Mouse (Mus musculus) thymus, postnatal 14 days (tissue): Measurements from ENCODE around the gene Cdkn2a.
A peak's percentile ranks its signal among the peaks of the same experiment; 100 is the strongest.

Experiments used
- DNase-seq: peaks from one replicate; pipeline ENCODE4 v3.0.0; 2021

Cdkn2a gene

DNA sequence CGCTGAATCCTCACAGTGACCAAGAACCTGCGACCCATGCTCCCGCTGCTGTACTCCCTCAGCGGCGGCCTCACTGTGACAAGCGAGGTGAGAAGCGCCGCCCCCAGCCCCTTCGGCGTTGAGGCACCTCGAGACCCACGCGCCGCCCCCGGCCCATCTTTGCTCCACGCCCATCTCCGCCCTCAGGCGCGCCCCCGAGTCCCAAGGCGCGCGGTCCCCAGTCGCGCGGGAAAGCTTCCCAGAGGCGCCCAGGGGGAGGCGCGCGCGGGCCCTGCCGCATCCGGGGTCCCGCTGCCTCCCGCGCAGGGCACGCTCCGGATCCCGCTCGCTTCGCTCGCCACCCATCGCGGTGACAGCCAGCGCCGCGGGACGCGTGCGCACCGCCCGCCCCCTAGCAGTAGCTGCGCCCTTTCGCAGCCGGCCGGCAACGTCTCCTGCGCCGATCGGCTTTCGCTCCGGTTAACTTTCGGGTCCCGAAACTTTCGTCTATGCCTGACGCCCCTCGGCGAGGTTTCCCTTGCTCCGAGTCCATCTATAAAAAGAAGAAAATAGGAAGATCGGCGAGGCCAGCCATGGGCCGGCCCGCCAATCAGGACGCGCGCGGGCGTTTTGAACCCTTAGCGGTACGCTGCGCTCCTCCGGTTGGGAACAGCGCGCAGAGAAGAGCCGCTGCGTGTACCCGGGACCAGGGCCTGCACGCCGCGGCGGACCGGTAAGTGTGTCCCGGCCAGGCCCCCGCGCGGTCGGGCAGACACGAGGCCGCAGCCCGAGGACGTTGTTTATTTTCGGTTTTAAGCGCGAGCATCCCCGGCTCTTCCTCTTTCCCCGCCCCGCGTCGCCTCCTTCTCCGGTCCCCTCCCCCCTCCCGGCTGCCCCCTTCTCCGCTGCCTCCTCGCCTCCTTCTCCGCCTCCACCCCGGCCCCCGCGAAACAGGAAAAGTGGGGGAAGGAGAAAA lies at the start of gene Cdkn2a:
Gene Cdkn2a (minus strand): TSS at position 168 of the 955 bp plus-strand sequence.
- DNase-seq = peak; percentile 50

DNA sequence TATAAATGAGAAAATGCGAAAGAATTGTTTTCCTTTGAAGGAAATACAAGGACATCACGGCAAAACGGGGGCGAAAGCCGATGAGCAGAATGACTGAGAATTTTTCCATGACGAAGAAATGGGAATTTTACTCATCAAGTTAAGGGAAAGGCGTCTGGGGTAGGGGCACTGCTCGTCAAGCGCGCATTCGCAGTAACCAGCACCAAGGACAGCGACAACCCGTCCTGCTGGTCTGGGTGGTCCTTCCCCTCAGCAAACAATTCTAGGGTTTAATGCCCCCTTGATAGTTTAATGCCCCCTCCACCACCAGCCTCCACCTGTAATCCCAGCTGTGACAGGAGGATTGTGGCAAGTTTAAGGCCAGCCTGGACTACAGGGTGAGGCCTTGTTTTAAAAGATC lies 19.0 kb upstream of the Cdkn2a start:
- no peak for DNase-seq

DNA sequence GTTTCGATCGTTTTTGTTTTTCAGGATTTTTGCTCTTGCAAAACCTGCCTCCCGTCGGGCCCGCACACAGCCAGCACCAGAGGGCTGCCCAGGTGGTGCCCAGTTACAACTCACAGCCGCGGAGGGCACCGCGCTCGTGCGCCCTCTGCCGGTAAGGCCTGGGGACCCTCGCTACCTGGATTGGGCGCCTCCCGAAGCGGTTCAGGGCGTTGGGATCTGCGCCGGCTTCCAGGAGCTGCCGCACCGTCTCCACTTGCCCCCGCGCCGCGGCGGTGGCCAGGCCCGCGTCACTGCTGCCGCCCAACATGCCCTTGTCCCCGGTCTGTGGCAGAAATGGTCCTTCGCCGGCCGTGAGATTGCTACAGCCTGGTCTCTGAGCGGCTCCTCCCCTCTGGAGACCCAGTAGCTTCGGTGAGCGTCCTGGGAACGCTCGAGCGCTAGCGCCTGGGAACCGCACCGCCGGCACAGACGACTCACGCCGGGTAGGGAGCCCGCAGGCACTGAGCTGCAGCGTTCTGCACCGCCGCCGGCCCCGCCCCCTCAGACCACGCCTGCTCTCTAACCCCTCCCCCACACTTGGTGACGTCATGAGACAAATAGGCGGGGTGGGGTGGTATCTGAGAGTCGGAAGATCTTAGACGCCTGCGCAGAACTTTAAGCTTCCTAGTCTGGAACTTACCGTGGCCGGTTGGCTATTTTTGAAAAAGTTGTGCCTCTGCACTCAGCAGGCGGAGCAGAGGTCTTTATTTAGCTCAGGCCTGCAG lies 16.2 kb upstream of the Cdkn2a start, which contains the start of gene Cdkn2b:
Gene Cdkn2b (minus strand): TSS at position 549 of the 764 bp plus-strand sequence.
- peak; percentile 72 for DNase-seq

DNA sequence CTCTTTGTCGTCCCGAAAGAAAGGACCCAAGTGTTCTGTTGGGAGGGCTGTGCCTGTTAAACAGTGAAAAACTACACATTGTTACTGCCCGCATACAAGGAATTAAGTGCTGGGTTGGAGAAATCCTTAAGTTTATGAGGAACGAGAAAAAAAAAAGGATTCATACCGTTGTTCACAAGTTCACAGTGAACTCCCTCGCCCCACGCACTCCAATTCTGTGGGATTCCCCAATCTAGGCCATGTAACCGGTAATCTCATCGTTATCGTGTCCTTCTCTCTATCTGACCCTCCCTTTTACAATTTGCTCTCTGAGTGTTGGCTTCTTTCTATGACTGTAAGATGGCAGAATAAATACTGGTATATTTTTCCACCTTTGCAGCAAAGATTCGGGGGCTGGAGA lies 15.5 kb upstream of the Cdkn2a start:
- DNase-seq = no peak

DNA sequence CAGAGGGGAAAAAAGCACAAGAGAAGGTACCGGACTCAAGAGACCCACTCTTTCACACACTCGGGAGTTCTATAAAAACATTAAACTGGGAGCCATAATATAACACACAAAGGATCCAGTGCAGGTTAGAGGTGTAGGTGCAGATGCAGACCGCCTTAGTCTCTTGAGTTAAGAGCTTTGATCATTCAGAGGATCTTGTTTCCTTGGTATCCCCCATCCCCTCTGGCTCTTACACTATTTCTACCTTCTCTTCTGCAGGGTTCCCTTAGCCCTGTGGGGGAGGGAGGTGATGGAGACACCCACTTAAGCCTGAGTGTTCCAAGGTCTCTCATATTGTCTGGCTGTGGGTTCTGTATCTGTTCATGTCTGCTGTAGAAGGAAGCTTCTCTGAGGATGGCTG lies 13.5 kb upstream of the Cdkn2a start:
- DNase-seq = no peak

DNA sequence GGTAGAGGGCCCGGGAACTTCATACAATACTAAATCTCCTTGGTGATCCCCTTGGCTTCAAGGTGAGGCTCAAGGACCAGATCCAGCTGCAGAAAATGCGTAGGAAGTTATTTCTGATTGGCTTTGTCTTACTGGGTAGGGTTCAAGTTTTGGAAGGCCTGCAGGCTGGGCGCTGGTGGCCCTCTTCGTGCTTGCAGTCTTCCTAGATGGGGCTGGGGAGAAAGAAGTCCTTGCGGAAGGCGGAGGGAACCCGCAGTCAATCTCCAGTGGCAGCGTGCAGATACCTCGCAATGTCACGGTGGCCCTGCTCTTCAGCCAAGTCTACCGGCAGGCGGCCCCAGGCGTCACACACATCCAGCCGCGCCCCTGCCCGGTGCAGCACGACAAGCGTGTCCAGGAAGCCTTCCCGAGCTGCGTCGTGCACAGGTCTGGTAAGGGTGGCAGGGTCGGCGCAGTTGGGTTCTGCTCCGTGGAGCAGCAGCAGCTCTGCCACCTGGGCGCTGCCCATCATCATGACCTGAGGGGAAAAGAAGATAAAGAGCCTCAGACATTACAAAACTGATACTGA lies 12.4 kb upstream of the Cdkn2a start:
- DNase-seq = no peak

DNA sequence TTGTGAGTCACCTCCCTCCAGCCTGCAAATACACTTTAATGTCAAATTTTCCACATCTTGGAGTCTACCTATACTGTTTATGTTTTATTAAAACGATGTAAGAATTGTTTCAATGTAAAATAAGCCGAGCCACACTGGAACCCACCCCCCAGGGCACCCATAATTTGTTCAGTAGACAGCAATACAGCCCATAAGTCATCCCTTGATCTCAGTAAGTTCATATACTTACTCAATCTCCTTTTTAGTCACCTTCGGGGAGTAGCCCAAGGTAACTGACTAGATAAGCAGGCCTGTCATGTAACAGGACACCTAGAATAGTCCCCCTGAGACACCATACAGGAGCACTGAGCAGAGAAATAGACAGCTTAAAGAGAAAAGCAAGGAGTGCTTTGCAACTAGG lies 11.2 kb upstream of the Cdkn2a start:
- no peak for DNase-seq

DNA sequence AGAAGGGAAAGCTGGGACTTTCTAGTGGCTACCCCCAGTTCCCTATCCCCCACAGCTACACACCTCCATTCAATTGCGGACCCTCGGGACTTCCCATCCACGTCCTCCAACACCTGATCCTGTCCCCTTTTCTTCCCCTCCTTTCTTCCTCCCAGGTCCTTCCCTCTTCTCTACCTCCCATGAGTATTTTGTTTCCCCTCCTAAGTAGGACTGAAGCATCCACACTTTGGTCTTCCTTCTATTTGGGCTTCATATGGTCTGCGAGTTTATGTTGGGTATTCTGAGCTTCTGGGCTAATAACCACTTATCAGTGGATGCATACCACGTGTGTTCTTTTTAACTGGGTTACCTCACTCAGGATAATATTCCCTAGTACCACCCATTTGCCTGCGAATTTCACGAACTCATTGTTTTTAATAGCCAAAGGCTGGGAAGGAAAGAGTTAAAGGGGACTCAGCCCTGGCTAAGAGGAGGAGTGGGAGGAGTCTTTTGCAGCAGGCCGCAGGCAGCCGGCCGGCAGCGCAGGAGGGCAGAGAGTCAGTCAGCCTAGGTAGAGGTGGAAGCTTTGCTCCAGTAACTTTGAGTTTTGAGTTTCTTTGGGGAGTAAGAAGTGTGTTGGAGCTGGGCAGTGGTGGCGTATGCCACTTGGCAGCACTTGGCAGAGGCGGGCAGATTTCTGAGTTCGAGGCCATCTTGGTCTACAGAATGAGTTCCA lies 9.0 kb upstream of the Cdkn2a start:
- DNase-seq = no peak

DNA sequence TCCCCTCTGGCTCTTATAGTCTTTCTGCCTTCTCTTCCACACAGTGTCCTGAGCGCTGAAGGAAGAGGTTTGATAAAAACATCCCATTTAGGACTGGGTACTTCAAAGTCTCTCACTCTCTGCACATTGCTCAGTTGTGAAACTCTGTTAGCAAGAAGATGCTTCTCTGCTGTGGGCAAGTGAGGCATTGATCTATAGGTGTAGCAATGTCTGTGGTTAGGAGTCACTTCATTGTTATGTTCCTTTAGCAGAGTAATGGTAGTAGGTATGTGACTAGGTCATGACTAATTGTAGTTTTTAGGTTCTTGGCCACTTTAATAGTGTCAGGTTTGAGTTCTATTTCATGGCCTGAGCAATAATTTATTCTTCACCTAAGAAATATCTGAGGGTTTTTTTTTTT lies 7.7 kb upstream of the Cdkn2a start:
- DNase-seq = no peak

DNA sequence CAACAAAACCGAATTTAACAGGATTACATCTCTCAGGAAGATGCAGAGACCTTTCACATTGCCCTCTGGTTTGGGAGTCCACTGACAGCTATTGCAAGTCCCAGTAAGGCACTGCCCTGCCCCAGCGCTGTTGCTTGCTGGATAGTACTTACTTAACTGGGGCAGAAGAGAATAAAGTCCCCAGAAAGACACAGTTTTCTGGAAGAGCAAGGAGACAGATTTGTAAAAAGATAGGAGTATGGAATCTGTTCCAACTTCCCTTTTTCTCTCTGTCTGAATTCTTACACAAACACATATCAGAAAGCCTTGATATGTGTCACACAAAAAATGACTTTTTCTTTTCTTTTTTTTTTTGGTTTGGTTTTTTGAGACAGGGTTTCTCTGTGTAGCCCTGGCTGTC lies 5.3 kb upstream of the Cdkn2a start:
- no peak for DNase-seq

DNA sequence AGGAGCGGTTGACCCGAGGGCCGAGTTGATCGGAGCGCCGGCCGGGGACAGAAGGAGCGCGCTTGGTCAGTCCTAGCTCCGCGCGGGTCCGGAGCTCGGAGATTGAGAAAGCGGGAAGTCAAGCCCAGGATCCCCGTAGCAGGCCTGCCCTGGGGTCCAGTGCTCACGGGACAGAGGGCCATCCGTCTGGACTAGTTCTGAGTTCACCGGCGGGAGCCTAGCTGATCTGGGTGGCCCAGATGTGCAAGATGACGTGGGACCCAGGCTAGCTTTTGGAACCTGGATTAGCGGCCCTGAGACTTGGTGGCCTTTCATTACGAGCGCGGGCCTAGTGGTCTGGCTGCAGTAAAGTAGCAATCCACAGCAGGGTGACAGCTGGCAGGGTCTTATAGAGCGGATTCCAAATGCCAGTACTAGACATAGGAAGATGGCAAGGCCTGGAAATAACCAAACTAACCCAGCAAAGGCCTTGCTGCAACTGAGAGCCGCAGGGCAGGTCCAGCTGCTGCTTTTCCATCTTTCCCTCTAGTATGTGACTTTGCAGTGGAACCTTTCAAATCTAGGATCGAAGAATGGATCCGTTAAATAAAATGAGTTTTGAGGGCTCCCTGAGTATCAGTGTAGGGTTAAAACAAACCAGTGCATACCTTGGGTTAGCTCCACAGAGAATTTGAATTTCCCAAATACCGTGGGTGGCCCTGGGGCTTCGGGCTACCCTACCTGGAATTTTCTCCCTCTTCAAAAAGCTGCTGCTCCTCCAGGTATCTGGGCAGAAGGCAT lies 1.2 kb upstream of the Cdkn2a start:
- no peak for DNase-seq

DNA sequence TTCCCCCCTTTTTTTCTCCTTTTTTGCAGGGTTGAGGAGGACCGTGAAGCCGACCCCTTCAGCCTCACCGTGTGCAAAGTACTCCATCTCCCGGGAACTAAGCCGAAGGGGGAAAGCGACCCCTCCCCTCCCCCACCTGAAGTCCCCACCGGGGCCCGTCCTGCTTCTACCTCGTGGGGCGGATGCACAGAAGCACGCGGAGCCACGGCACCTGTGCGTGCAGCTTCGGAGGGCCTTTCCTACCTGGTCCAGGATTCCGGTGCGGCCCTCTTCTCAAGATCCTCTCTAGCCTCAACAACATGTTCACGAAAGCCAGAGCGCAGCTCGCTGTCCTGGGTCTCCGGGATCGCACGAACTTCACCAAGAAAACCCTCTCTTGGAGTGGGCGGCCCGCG lies 365 bp downstream of the Cdkn2a start:
- DNase-seq = peak; percentile 7

DNA sequence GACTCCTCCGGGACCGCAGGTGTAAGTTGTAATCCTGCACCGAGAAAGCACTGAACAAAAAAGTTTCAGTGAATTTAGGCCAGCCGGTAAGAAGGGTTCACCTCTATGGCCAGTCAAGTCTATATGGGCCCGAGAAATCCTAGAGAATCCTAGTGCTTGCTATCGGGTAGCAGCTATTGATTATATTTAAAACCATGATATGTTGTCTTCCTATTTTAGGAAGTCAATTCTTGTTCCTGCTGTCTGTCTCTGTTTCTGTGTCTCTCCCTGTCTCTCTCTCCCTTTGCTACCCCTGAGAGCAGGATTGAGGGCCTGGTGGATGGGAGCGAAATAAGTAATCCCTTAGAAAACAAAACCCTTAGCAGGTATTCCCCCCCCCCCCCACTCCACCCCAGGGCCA lies 937 bp downstream of the Cdkn2a start:
- DNase-seq = no peak

DNA sequence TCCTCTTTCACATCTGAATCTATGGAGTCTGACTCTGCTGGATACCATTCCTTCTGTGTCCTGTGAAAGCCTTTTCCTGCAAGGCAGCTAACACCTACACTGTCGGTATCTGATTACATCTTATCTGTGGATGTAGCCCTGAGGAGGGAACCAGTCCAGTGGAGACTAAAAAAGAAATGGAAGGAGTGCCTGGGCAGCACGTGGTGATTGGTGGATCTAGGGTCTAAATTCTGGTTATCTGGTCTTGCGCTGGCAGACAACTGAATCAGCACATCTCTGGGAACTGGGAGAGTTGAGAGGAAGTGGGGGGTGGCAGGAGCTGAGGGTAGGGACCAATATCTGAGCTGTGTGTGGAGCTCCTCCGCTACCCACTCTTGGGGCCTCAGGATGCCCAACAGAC lies 5.4 kb downstream of the Cdkn2a start:
- DNase-seq = no peak

DNA sequence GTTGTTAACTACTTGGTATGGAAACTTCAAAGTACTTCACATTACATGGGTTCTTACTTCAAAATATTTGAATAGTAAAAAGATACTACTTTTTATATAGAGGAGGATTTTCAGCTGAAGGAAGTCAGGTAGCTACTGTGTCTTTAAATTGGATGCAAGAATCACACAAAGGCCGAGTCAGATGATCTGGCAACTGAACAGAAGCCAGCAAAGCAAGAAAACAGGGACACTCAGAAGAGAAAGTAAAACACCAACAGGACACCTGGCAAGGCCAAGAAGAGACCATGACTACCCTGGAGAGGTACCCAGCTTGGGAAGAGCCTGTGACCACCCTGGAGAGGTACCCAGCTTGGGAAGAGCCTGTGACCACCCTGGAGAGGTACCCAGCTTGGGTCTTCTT lies 7.9 kb downstream of the Cdkn2a start:
- no peak for DNase-seq

DNA sequence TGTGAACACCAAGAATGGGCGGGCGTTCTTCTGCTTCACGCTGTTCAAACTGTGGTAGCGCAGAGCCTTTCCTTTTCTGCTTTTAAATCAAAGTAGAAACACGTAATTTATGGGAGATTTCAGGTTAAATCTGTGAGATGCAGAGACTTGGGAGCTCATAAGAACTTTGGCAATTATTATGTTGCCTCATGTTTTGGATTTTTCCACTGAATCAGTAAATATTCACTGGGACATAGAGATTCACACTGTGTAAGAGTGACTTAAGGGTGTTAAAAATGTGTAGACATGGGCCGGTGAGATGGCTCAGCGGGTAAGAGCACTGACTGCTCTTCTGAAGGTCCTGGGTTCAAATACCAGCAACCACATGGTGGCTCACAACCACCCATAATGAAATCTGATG lies 8.8 kb downstream of the Cdkn2a start:
- no peak for DNase-seq

DNA sequence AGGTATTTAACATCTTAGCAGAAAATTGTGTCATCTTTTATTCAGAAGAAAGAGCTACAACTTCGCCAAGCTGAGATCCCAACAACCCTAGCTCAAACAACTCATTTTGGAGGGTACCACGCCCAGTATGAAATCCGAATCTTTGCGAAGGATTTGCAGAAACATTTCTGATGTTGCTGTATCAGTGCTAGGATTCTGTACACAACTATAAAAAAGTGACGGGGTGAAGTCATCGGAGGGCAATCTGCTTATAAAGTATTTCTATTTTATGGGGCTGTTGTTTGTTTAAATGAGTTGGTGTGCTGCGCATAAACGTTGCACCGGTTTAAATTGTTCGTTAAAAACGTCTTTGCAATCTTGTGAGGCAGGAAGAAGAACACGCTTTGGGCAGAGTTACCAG lies 11.8 kb downstream of the Cdkn2a start:
- no peak for DNase-seq

DNA sequence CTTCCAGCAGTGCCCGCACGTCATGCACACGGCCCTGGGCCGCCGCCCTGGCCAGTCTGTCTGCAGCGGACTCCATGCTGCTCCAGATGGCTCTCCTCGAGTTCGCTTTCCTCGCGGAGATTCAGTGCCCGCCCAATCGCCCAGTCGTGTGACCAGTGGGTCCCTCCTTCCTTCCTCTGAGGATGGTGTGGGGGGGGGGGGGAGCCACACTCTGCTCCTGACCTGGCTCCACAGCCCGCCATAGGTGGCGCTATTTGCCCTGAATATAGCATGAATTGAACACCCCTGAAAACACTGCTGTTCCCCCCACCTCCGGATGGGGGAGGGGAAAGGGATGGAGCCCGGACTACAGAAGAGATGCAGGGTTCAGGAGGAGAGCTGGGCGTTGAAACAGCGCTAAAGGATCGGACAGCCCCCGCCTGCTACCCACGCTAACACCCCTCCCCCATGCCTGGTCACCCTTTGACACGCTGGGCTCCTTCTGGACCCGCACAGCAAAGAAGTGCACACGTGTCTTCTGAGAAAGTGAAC lies 12.4 kb downstream of the Cdkn2a start:
- DNase-seq = no peak

DNA sequence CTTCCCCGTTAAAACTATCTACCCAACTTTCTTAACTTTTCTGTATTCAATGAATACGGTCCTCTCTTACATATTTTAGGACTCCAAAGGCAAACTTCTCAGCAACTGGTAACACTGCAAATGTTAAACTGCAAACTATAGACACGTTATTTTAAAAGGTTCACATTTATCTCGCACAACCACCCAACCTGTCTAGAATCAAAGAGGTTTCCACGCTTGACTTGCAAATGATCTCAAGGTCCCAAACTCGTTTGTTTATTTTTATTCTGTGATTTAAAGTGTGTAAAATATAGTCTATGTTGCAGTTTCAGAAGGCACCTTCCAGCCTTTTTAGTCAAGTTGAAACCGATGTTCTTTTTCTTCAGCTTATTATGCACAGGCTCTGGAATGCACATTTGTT lies 13.2 kb downstream of the Cdkn2a start:
- DNase-seq = no peak

DNA sequence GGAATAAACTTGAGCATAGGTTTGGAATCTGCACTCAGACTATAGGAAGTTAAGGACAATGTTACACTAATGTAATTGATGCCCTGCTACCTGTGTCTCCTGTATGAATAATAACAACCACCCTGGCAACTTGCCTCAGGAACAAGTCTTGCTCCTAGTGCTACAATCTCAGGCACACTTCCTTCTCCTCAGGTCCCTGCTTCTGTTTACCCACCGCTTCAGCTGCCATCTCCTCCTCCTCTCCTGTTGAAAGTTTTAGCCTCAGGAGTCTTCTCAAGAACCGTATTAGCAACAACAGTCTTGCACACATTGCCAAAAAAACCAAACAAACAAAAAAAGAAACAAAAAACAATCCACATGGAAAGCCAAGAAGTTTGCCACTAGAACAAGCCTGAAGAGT lies 14.8 kb downstream of the Cdkn2a start:
- DNase-seq = no peak

DNA sequence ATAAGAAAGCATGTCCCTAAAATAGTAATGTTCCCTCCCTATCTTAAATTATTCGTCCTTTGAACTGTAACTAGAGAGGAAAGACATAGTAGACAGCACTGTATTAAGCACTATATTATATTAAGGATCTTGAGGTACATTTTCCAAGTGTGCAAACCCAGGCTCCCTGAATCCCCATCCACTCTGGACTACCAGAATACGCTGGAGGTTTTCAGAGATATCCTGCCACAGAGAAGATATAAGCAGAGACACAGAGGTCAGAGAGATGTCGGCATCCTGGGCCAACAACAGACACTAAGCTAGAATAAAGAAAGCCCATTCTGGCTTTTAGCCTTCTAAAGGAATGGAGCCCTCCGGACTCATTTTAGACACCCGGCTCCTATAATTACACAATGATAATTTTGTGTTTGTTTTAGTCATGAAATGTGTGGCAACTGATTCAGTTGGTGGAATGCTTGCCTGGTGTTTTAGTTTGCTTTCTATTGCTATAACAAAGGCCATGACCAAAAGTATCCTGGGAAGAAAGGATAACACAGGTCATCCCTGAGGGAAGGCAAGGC lies 17.0 kb downstream of the Cdkn2a start:
- DNase-seq = no peak
